Mouse (Mus musculus) WW6 (cell line): Measurements from ENCODE around the gene F11r.
"Not testable (repeated sequence)": the region's sequence is repeated elsewhere in the genome, so short reads cannot be mapped to it uniquely, and the experiment has no call there.

Experiments
- DNase-seq: peaks from one replicate; pipeline ENCODE4 v3.0.0-alpha.2; 2013; ENCODE audit warnings: low read depth, low spot score

F11r gene

DNA sequence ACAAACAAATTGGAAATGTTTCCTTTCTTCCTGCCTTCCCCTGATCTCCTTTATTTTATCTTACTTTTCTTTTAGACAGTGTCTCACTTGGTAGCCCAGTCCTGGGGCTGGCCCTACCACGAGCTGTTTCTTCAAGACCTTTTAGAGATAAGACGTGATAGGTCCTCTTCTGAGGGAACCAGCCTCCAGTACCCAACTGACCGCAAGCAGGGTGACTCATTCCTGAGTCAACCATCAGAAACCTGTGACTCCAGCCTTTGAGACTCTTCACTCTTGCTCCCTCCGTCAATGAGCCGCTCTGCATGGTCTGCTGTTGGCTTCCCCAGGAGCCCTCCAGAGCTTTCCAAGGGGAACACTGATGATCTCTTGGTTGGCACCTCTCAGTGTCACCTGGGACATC, 33.6 kb downstream of the F11r start:
- no peak for DNase-seq

DNA sequence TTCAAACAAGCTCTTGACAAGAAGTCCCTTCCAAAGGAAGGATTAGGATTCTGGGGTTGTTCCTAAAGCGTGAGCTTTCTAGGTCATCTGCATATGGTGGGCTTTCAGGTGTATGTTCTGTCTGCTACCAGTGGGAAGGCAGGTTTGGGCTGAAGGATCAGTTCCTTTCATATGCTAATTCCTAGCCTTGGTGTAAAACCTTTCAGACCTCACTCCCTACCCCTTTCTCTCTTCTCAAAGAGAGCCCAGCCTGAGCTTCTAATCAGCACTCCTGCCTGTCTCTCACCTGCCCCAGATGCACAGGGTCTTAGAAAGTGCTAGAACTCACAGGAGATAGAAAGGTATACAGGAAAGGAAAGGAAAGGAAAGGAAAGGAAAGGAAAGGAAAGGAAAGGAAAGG, 34.1 kb downstream of the F11r start:
- DNase-seq = no peak

DNA sequence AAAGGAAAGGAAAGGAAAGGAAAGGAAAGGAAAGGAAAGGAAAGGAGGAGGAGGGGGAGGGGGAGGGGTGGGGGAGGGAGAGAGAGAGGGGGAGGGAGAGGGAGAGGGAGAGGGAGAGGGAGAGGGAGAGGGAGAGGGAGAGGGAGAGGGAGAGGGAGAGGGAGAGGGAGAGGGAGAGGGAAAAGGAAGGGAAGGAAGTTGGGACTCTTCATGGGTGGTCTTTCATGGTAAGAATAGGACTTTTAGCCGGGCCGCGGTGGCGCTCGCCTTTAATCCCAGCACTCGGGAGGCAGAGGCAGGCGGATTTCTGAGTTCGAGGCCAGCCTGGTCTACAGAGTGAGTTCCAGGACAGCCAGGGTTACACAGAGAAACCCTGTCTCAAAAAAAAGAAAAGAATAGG, 34.6 kb downstream of the F11r start:
- DNase-seq = not testable (repeated sequence)

DNA sequence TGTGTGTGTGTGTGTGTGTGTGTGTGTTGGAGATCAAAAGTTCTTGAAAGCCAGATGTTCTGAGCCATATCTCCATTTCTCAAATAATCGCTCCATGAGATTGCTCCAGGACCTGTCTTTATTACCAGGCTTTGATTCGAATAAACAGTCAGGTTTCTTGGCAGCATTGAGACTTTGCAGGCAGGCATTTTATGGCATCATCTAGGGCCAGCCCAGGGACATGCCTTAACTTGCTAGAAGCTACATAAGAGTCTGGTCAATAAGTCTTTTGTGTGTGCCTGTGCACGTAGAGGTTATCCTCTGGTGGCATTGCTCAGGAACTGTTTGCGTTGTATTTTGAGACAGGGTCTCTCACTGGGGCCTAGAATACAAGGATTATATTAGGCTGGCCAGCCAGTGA, 36.2 kb downstream of the F11r start:
- DNase-seq = no peak

DNA sequence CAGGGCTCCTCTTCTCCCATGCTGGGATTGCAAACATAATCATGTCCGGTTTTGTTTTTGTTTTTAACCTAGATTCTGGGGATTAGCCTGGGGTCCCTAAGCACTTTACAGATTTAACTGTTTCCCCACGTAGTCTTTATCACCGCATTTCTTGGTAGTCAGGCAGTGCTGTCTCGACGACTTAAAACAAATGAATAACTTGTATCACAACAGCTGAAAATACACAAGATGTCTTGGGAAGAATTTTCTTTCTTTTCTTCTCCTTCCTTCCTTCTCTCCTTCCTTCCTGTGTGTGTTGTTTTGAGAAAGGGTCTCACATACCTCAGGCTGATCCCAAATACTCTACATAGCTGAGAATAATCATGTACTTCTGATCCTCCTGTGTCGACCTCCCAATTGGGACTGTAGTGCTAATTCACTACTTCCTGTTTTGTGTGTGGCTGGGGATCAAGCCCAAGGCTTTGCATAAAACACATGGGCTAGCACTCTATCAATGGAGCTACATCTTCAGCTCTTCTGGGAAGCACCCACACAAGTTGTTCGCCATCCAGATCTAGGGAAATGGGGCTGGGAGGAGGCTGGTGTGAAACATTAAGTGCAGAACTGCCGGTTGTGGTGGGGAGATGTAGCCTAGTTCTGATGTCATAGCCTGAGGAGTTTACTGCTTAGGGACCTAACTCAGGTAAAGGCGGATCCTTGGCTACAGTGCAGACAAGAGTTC, 36.7 kb downstream of the F11r start:
- DNase-seq = no peak

DNA sequence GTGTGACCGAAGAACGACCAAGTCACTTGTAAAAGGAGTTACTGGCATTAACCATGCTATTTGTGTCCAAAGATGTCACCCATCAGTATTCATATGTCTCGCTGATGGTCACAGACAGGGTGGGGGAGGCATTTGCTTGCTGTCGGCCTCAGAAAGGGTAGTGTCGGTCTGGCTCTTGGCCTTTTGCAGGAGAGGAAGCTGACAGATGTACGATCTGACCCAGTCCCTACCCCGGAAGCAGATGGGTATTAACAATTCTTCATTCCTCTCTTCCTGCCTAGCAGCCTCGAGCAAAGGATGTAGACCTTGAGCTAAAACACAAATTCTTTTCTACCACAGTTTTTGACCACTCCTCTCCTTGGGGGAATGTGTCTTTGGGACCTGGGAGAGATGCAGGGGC, 39.8 kb downstream of the F11r start:
- DNase-seq = no peak

DNA sequence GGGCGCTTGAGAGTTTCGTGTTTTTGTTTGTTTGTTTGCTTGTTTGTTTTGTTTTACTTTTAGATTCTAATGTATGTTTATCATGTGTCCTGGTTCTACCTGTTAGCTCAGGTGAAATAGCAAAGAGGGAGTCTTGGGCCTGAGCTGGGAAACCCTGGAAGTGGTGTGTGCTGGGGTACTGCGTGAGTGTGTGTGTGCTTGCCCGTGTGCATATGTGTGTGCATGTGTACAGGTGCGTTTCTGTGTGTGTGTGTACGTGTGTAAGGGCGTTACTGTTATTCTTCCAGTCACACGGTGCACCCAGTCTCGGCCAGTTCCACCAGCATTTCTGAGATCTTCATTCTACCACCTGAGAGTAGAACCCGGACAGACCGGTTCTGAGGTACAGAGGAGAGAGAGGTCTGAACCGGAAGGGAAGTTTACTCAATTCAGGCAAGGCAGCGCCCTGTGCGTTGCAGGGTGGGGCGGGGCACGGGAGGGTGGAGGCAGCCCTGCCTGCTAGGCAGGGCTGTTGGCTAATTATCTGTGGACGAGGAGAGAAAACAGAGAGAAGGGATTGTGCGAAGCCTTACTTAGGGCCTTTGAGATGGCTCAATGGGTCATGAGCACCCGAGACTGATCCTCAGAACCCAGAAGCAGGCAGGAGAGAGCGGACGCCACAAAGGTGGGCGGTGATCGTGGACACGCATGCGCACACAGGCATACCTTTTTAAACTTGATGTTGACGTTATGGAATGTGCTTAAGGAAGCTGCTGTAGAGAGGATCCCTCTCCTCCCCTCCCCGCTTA, 40.6 kb downstream of the F11r start:
- no peak for DNase-seq

DNA sequence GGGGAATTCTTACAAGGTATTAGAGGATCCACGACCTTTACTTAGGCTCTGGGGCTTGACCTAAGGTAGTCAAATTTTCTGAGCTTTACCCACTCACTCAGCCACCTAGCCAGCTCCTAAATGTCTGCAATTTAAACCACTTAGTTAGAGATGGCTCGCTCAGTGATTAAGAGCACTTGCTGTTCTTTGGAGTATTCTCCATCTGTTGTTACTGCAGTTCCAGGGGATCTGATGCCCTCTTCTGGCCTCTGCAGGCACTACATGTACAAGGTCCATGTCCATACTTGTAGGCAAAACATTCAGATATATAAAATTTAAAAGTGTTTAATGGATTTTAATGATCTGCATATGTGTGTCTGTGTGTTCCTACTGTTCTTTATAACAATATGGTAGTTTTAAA, 41.6 kb downstream of the F11r start:
- DNase-seq = no peak

DNA sequence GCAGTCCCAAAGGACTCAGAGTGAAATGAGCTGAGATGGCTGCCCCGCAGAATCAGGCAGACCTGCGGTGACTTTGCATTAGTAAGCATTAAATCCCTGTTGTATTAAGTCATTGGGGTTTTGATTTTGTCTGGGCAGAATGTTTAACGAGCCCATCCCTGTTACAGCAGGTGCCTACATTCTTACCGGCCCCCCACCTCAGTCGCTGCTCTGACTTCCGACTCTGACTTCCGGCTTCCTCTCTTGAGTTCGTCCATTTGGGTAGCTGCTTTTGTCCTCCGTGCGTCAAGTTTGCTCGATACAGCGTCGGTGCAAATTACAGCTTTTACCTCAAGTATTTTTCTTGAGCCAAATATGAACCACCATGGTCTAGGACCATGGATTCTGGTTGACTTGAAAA, 56.9 kb downstream of the F11r start:
- no peak for DNase-seq

DNA sequence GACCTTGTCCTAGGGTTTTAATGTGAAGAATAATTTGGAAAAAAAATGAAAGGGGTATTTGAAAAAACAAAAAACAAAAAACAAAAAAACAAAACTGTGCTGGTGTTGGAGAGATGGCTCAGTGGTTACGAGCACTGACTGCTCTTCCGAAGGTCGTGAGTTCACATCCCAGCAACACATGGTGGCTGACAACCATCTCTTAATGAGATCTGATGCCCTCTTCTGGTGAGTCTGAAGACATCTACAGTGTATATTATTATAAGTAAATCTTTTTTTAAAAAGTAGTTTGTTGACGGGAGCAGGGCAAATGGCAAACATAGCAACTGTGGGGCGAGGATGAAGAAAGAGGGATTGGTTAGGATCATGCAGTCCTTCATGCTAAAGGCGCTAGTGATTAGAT, 58.0 kb downstream of the F11r start:
- DNase-seq = no peak

DNA sequence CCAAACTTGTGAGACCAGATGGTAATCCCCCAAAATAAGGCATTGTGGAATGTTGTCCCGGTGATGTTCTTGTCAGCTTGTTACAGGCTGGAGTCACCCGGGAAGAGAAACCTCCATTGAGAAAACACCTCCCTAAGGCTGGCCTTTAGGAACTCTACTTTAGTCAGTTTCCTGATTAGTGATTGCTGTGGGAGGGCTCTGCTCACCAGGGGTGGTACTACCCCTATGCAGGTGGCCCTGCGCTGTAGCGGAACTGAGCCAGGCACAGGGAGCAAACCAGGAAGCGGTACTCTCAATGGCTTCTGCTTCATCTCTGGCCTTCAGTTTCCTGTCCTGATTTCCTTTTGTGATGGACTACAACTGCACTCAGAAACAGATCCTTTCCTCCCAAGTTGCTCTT, 62.5 kb downstream of the F11r start:
- no peak for DNase-seq

DNA sequence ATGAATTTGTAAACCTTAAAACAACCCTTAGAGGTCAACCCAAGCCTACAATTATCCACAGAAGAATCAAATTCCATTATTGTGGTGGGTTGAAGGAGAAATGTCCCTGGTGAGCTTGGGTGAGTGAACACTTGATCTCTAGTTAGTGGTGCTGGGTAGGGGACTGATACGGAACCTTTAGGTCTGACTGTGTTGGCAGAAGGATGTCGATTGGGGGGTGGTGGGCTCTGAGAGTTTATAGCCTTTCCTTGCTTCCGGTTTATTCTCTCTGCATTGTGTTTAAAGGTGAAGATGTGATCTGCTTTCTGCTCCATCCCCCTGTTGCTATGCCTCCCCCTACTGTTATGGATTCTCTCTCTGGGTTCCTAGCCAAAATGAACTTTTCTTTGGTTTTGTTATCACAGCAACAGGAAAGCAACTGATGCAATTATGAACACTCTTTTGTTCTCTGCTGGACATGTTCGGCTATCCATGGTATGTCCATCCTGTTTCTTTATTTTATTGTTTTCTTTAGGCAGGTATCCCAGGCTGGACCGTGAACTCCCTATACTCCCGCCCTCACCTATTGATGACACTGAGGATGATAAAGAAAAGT, 63.8 kb downstream of the F11r start:
- DNase-seq = no peak

DNA sequence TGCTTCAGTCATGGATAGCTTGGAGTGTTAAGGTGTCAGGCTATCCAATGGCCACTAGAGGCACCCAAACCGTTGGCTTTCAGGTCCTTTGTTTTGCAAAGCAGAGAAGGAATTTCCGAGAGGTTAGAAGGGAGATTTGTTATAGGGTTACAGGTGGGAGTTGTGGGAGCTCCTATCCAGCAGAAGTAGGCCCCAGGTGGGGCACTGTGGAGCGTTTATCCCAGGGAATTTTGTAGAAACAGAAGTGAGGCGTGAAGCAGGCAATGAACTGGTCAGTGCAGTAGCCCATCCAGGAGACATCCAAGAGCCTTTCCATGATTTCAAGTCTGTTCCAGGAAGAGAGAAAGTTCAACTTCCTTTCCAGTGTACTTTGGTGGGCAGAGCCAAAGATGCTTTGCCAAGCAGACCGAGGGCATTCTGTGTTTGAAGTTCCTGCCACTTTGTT, 64.3 kb downstream of the F11r start:
- DNase-seq = peak; percentile 48

DNA sequence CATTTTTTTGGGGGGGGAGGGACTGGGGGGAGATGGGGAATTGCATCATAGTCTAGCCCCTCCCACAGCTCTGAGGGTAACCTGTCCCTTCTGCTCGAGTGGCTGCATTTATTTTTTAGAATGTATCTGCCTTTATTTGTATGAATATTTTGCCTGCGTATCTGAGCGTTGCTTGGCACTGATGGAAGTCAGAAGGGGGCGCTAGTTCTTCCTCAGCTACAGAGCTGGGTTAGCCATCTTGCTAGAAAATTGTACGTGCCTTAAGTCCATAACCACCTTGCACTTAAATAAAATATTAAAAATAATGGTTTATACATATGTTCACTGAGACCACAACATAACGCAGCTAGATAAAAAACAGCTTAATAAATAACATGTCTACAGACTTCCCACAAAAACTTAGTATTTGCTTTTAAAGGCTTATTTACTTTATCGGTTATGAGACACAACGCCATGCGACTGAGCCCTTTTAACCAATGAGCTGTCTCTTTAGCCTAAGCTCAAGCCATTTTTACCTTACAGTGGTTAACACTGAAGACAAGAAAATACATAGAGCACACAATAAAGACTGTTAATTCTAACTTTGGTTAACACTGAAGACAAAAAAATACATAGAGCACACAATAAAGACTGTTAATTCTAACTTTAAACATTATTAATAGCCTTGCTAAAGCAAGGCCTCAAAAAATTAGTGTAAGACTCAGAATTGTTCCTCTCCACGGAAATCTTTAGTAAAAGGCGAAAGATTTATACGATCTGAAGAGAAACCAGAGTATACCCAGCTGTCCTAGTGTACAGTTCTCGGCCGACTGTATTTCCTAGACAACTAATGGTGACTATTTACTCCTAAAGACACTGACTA, 65.3 kb downstream of the F11r start:
- DNase-seq = peak; percentile 79

DNA sequence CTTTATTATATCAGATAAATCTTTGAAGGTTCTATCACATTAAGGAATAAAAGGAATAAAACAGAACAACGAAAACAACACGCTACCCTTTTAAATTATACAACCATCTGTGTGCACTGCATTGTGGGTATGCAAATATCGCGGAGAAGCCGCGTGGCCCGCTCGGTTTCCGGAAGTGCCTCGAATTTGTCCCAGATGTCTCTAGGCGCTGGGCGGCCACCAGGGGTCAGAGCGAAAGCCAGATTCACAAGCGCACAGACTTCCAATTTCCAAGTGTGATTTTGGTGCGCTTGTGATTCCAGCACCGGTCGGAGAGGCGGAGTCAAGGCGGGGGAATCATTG, 65.9 kb downstream of the F11r start, which contains the start of gene Alyref2:
Alyref2 (plus strand) TSS at position 229 of the 342 bp plus-strand sequence.
- DNase-seq = peak; percentile 93

DNA sequence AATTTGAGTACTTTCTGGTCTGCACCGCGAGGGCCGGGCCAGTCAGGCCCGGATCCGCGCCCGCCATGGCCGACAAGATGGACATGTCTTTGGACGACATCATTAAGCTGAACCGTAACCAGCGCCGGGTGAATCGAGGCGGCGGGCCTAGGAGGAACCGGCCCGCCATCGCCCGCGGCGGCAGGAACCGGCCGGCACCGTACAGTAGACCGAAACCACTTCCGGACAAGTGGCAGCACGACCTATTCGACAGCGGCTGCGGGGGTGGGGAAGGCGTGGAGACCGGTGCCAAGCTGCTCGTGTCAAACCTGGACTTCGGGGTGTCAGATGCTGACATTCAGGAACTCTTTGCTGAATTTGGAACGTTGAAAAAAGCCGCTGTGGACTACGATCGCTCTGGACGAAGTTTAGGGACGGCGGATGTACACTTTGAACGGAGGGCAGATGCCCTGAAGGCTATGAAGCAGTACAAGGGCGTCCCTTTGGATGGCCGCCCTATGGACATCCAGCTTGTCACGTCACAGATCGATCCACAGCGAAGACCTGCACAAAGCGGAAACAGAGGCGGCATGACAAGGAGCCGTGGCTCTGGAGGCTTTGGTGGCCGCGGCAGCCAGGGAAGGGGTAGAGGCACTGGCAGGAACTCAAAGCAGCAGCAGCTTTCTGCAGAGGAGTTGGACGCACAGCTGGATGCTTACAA, 66.4 kb downstream of the F11r start:
- DNase-seq = peak; percentile 26

DNA sequence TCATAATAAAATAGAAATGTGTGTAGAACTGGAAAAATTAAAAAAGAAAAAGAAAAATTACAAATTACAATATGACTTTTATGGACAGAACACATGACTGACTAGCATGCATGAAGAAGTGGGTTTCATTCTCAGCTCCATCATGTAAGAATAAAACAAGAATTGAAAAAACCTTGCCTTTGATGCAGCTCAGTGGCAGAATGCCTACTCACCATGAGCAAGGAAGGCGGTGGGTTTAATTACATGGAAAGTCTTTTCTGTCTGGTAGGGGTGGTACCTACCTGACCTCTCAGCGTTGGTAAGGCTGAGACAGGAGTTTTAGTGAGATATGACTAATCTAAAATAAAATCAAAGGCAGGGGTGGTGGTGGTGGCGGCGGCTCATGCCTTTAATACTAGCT, 67.3 kb downstream of the F11r start:
- DNase-seq = no peak

DNA sequence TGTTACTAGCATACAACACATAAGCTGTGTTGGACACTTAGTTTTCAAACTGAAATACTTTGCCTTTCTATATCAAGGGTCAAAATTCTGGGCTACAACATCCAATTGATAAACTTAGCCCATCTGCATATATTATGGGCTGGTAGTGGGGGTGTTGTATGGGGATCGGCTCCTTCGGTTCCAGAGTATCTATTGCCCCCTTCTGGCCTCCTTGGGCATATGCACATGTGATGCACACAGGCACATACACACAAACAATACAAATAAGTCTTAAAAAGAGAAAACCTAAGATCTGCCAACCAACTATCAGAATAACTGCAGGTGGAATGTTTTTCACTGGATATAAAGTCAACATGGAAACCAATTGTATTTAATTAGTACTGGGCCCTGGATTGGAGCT, 75.9 kb downstream of the F11r start:
- no peak for DNase-seq

DNA sequence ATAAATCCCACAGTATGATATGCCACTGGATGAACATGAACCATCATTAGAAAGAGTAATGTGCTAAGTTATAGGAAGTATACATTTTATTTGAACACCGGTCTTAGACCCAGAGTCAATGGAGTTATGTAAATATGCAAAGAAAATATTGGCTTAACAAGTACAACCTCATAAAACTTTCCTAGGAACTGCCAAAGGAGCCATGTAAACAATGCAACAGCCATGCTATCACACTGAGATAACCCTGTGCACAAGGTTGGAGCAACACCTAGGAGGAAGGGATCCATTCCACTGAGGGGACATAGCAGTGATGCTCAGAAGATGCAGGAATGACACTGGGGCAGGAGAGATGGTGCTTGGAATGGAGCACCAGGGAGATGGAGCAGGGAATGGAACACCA, 76.4 kb downstream of the F11r start:
- DNase-seq = no peak
